Mouse (Mus musculus) stomach, postnatal 0 days (tissue): ENCODE data around the gene Dscam. TPM values are rescaled to one million over a fixed set of nuclear protein-coding genes. Genes with fewer than 3 reads are reported as not detected.

ENCODE experiments used
- ATAC-seq: fragments of 200-750 bp; cut with Nextera tagmentation; 2 replicates; pipeline ENCODE4 v1.8.0; 2017; ENCODE audit not compliant: low FRiP score, low TSS enrichment
- DNase-seq: peaks from one replicate; pipeline ENCODE4 v3.0.0-alpha.2; 2016; ENCODE audit warnings: low spot score
- H3K27ac ChIP-seq: fragments of 300-500 bp; sonication (generic); replicated peaks from 2 replicates; pipeline ENCODE4 v1.5.1; 2014; ENCODE audit warnings: mild to moderate bottlenecking, control low read depth
- H3K27me3 ChIP-seq: fragments of 300-500 bp; sonication (generic); 2 replicates; pipeline ENCODE4 v1.6.1; 2014; ENCODE audit warnings: low read length; ENCODE audit not compliant: control insufficient read depth, insufficient read depth
- H3K36me3 ChIP-seq: fragments of 300-500 bp; sonication (generic); 2 replicates; pipeline ENCODE4 v1.6.1; 2014; ENCODE audit warnings: low read length, mixed read lengths; ENCODE audit not compliant: control insufficient read depth, insufficient read depth
- H3K4me1 ChIP-seq: fragments of 300-500 bp; sonication (generic); replicated peaks from 2 replicates; pipeline ENCODE4 v1.6.1; 2014; ENCODE audit warnings: antibody characterized with exemption; ENCODE audit not compliant: control insufficient read depth, insufficient read depth
- H3K4me2 ChIP-seq: fragments of 300-500 bp; sonication (generic); replicated peaks from 2 replicates; pipeline ENCODE4 v1.6.1; 2014; ENCODE audit warnings: low read depth, mild to moderate bottlenecking, control low read depth, moderate library complexity
- H3K4me3 ChIP-seq: fragments of 300-500 bp; sonication (generic); 2 replicates; pipeline ENCODE4 v1.5.1; 2014; ENCODE audit warnings: low read depth, low read length, control low read depth
- H3K9ac ChIP-seq: fragments of 300-500 bp; sonication (generic); 2 replicates; pipeline ENCODE4 v1.6.1; 2014; ENCODE audit warnings: mild to moderate bottlenecking, low read length, control low read depth, mixed read lengths
- H3K9me3 ChIP-seq: fragments of 300-500 bp; sonication (generic); 2 replicates; pipeline ENCODE4 v1.6.1; 2016; ENCODE audit warnings: low read length; ENCODE audit not compliant: control insufficient read depth
- CTCF ChIP-seq: IDR thresholded peaks from 2 replicates; pipeline ENCODE4 v1.5.1; 2016; ENCODE audit warnings: antibody characterized with exemption, low read depth, mild to moderate bottlenecking, moderate library complexity
- EP300 ChIP-seq: optimal IDR thresholded peaks from 2 replicates; pipeline ENCODE3; 2016; ENCODE audit warnings: antibody characterized with exemption
- WGBS: fragments of 180-500 bp; shearing (Covaris S2); extraction: QIAGEN DNeasy Blood & Tissue Kit; methylation state at CpG from one replicate; pipeline ENCODE4 v1.1.7; 2014; 5-methylcytosine and 5-hydroxymethylcytosine counted together
- polyA plus RNA-seq: library from polyadenylated mRNA; unstranded; fragments of >200 nt; fragmentation: Nextera tagmentation; extraction: Ambion mirVana; gene quantifications from 2 replicates; pipeline ENCODE4 v1.2.1, GENCODE M21; 2015

Dscam gene
- polyA plus RNA-seq, 1 experiment from 2014 or later: 0.13 TPM

DNA sequence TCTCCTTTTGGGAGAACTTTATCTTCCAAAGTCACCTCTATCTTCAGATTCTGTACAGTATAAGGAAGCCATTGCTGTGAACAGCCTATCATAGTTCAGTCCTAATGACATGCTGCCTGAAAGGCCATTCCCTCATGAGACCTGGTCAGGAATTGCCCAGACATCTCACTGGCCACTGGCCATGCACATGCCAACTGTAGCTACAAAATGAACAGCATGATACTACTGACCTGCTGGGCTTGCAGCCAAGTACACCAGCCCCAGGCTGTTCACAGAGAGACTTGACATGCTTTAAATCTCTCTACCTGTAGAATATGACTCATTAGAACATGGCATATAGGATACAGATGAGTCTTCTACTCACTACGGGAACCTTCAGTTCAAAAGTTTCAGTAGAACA, 364.3 kb downstream of the Dscam start:
- TF ChIP-seq CTCF: no peak
- no peak for TF ChIP-seq EP300
- Histone ChIP-seq H3K36me3 (no peaks in the 10 kb centered on the region), H3K27ac (no peak overlapping the region), H3K4me3 (no peak overlapping the region), H3K27me3 (no peaks in the 10 kb centered on the region), H3K4me1 (no peaks in the 10 kb centered on the region), H3K4me2 (no peak overlapping the region), H3K9ac (no peak overlapping the region), H3K9me3 (no peaks in the 10 kb centered on the region)
- DNase-seq (no peak), ATAC-seq (no peak)
- 68% methylated on average over 1 of the region's 1 CpGs for WGBS

DNA sequence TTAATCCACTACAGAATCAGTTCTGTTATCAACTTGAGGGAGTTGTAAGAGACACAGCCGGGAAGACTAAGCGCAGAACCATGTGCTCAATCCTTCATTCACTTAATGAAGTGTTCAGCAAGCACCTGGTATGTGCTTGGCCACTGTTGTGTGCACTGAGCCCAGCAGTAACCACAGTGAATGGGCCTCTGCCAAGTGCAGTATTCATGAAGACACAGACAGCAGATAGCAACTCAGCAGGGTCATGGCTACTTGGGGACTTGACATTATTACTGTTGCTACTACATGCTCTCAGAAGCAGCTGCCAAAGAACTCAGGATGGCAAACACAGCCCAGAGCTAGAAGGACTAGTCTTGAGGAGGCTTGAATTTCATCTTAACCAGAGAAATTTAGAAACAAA, 367.9 kb downstream of the Dscam start:
- ATAC-seq (no peak), DNase-seq (no peak)
- TF ChIP-seq CTCF (no peak), EP300 (no peak)
- Histone ChIP-seq H3K9ac (no peak overlapping the region), H3K36me3 (no peaks in the 10 kb centered on the region), H3K27ac (no peak overlapping the region), H3K4me2 (no peak overlapping the region), H3K4me3 (no peak overlapping the region), H3K27me3 (no peaks in the 10 kb centered on the region), H3K9me3 (no peaks in the 10 kb centered on the region), H3K4me1 (no peaks in the 10 kb centered on the region)
- WGBS: 70% methylated on average over 2 of the region's 2 CpGs

DNA sequence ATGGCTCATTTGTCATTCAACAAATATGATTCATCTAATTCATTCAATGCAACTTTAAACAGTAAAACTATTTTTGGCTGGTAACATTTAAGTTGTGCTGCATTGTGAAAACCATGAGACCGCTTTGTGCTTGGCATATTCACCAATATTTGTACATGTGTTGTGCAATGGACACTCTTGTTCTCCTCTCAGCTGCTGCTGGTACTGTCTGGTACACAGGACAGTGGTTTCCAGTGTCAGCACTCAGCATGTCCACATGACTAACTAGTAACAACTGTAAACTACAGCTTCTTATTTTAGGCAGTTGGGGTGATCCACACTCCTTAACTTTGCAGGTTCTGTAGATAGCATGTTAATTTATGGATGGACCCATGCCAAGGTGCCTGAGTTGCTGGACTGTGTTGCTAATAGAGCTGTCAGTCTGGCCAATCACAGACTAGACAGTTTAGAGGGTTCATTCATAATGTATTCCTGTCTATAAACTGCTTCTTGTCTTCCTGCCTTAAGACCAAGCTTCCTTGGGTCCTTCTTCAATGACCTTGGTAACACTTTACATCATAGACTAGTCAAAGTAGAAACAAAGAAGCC, 368.8 kb downstream of the Dscam start:
- ATAC-seq (no peak), DNase-seq (no peak)
- no peak overlapping the region for H3K4me3 ChIP-seq
- H3K27me3 ChIP-seq: no peaks in the 10 kb centered on the region
- no peak overlapping the region for H3K27ac ChIP-seq
- H3K9me3 ChIP-seq: no peaks in the 10 kb centered on the region
- no peaks in the 10 kb centered on the region for H3K36me3 ChIP-seq
- TF ChIP-seq EP300 (no peak), CTCF (no peak)
- WGBS: 93% methylated on average over 1 of the region's 1 CpGs
- H3K4me1 ChIP-seq: no peaks in the 10 kb centered on the region
- H3K4me2 ChIP-seq: no peak overlapping the region
- H3K9ac ChIP-seq: no peak overlapping the region

DNA sequence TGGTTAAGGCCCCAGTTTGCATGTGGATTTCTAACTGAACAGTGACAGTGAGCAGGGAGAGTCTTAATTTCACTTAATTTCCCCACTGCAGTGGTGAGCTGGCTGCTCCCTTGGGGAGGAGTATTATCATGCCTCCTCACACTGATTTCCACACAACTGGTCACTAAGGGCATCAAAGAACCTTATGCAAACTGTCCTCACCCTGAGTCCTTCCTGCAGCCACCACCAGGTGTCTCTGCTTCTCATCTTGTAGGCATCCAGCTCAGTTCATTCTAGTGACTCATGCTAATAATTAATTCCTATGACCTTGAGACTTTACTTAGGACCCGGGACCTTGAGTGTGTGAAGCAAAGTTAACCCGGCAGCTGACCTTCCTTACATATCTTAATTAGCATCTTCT, 375.1 kb downstream of the Dscam start:
- no peaks in the 10 kb centered on the region for H3K4me1 ChIP-seq
- 29% methylated on average over 2 of the region's 2 CpGs for WGBS

DNA sequence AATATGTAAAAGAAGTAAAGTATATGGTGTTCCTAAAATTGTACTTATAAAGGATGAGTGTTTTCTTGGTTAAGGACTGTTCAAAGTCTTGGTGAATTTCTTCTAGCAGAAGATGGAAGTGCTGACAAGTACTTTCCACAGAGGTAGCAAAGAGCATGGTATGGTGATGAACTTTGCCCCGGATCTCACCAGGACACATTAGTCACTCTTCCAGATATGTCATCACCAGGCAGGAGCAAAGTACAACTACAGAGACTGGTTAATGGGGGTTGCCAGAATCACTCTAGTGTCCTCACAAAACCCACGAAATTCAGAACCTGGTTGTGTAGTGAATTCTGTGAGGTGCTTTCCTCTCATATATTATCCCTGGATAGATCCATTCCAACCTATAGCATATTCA, 379.2 kb downstream of the Dscam start:
- Histone ChIP-seq H3K4me2 (no peak overlapping the region), H3K27me3 (no peaks in the 10 kb centered on the region), H3K27ac (no peak overlapping the region), H3K9ac (no peak overlapping the region), H3K4me3 (no peak overlapping the region), H3K36me3 (no peaks in the 10 kb centered on the region), H3K4me1 (no peaks in the 10 kb centered on the region), H3K9me3 (no peaks in the 10 kb centered on the region)
- ATAC-seq (no peak), DNase-seq (no peak)
- TF ChIP-seq EP300 (no peak), CTCF (no peak)
- 72% methylated on average over 2 of the region's 2 CpGs for WGBS

More for the DNA sequence above, 375.1 kb downstream of the Dscam start:
- DNase-seq (peak; percentile 34), ATAC-seq (no peak)
- Histone ChIP-seq H3K4me3 (no peak overlapping the region), H3K36me3 (no peaks in the 10 kb centered on the region), H3K9me3 (no peaks in the 10 kb centered on the region), H3K27ac (no peak overlapping the region), H3K9ac (no peak overlapping the region), H3K4me2 (no peak overlapping the region), H3K27me3 (no peaks in the 10 kb centered on the region)
- TF ChIP-seq CTCF (peak; percentile 70), EP300 (no peak)

DNA sequence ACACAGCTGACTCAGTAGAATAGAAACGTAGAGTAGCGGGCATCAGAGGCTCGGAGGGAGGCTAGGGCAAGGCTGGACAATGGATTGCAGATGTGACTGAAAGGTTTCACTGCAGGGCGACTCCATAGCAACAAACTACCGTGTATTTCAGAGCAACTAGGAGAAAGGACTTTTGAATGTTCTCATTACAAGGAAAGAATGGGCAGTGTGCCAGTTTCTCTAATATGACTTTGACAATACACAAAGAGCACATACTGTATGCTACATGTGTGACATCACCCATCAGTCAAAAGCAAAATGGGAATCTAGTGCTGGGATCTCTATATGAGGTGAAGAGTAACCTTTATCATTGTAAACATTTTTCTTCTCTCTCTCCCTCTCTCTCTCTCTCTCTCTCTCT, 382.3 kb downstream of the Dscam start:
- no peak for ATAC-seq
- TF ChIP-seq EP300 (no peak), CTCF (no peak)
- Histone ChIP-seq H3K27me3 (no peaks in the 10 kb centered on the region), H3K36me3 (no peaks in the 10 kb centered on the region), H3K4me1 (no peaks in the 10 kb centered on the region), H3K9me3 (no peaks in the 10 kb centered on the region), H3K27ac (no peak overlapping the region), H3K9ac (no peak overlapping the region), H3K4me2 (no peak overlapping the region), H3K4me3 (no peak overlapping the region)
- DNase-seq: no peak
- 68% methylated on average over 5 of the region's 5 CpGs for WGBS
